Mouse (Mus musculus): ENCODE results near the gene Casc4. TPM values are rescaled to one million over a fixed set of nuclear protein-coding genes. Genes with fewer than 3 reads are reported as not detected.
A peak's percentile ranks its signal among the peaks of the same experiment; 100 is the strongest.

Casc4 gene
- total RNA-seq (2021) = 10 to 100 TPM; 50.6 to 55.6 TPM
- long read RNA-seq, experiment 1, full-length matches to known transcripts = 17 of 25 reads
- long read RNA-seq, experiment 1, partial matches to known transcripts = 5 of 25 reads
- long read RNA-seq, experiment 1, other reads (novel, unspliced or antisense) = 3 of 25 reads
- long read RNA-seq, experiment 2, full-length matches to known transcripts = 20 of 24 reads
- long read RNA-seq, experiment 2, partial matches to known transcripts = 2 of 24 reads
- long read RNA-seq, experiment 2, other reads (novel, unspliced or antisense) = 2 of 24 reads

DNA sequence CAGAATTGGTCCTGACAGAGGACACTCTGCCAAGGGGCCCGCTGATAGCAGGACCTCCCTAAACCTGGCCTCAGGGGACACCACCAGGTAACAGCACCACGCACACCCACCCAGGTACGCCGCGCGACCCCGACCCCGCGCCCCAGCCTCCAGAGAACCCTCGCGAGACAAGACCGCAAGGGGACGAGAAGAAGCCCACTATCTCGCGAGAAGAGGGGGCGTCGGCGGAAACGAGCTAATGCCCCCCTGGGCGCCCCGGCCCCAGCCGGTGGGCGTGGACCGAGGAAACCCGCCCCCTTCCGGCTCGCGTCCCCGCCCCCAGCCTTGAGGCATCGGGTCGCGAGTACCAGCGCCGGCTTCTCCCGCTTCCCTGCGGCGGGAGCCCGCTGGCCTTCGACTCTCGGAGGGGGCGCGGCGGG, at the start of gene Casc4:
TSS of gene Casc4 (plus strand) at position 339 of the 419 bp plus-strand sequence.
- peak; percentile 90 to 96 for DNase-seq (ENCODE audit: low spot score in 2 of 2)

DNA sequence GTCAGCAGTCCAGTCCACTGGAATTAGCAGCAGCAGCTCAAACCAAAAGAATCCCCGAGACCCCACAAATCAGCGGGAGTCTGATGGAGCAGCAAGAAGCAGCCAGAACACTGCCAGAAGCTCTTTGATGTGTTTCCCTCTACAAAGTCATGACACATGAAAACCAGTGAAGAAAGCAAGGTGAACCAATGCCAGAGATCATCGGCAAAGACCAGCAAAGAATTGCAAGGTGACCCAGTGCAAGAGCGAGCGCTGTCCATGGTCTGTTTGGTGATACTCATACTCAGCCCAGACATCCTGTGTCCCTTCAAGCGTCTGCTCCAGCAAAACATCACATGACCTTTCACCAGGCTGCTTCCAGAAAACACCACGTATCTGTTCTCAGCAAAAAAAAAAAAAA, 45.0 kb upstream of the Casc4 start:
- no peak for DNase-seq (ENCODE audit: low spot score in 2 of 2)

DNA sequence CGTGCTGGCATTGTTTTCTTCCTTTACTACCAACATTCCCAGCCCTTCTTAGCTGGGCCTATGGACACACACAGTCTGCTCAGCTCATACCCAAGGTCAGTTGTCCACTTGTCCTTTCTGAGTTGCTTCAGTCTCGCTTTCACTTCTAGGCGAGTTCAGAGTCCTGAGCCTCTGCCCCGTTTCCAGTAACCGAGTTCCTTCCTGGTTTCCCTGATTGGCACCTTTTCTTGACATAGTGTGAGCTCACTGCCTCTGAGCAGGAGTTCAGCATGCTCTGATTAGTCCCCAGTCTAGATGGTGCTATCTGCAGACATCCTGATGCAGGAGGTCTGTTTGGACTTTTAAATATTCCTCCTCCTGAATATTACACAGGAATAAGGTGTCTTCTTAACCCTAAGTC, 42.1 kb upstream of the Casc4 start:
- no peak for DNase-seq (ENCODE audit: low spot score in 2 of 2)

DNA sequence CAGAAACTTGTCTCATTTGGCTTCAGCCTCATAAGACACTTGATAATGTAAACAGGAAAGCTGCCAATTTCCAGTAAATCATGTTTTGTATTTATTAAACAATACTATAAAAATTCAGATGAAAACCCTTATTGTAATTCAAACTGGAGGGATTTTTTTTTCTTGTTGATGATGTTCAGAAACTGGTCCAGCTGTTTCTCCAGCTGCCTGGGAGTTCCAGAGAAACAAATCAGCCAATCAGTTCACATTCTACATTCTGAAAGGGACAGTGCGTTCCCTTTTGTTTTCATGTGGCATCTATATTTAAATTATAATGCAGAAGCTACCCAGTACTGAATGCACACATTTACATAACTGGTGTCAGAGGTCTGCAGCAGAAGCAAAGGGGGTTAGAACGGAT, 40.6 kb upstream of the Casc4 start:
- no peak for DNase-seq (ENCODE audit: low spot score in 2 of 2)

DNA sequence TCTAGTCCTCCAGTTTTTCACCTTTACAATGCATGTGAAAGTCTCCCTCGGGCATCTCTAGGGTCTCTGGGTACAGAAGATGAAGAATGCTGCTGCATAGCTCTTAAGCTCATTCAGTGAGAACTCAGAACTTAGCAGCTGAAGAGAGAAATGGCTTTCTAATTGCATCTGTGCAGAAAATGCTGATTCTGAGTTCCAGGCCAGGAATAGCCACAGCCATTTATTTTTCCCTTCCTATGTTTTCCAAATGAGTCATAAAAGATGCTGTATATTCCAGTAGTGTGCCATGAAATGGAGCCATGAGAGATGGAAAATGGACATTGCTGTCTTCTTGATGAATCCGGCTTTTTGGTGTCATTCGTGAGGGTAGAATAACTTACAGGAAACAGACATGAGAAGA, 38.4 kb upstream of the Casc4 start:
- no peak for DNase-seq (ENCODE audit: low spot score in 2 of 2)

DNA sequence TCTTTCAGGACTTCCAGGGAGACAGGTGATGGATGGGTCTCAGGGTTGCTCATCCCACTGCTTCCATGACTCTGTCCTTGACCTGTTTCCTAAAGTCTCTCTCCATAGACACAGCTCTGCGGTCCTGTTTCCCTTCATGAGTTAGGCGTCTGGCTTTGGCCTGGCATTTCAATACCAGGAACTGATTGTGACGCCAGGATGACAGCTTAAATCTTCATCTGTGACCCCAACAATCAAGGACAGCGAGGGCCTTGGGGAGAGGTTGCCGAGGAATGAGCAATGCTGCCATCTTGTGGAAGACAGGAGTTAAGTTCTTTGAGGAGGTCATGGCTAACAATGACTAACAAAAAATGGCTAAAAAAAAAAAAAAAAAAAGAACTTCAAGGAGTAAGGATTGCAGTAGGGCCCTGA, 34.3 kb upstream of the Casc4 start:
- peak; percentile 20 to 24 for DNase-seq (ENCODE audit: low spot score in 2 of 2)

DNA sequence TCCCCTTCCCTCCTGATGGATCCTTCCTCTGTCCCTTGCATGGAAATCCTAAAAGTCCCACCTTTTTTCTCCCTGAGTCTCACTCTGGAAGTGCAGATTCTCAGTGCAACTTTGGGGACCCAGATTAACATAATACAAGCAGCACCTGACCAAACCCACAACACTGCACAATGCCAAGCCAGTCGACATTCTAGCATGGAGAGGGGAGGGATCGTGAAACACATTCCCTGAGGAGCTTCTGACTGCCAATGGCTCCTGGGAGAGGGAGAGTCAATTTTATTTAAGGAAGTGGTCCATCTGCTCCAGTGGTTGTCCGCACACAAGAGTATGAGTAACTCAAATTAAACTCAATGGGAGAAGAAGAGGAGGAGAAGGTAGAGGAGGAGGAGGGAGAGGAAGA, 31.8 kb upstream of the Casc4 start:
- no peak for DNase-seq (ENCODE audit: low spot score in 2 of 2)

DNA sequence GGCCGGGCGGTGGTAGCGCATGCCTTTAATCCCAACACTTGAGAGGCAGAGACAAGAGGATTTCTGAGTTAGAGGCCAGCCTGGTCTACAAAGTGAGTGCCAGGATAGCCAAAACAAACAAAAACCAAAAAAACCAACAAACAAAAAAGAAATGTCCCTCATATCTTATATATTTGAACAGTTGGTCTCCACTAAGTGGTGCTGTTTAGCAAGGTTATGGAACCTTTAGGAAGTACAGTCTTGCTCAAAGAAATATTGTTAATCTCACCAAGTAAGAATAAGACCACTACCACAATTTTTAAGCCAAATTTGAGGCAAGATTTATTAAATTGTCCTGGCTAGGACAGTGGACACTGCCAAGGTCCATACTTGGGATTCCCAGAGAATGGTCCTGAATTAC, 25.3 kb upstream of the Casc4 start:
- no peak for DNase-seq (ENCODE audit: low spot score in 2 of 2)

DNA sequence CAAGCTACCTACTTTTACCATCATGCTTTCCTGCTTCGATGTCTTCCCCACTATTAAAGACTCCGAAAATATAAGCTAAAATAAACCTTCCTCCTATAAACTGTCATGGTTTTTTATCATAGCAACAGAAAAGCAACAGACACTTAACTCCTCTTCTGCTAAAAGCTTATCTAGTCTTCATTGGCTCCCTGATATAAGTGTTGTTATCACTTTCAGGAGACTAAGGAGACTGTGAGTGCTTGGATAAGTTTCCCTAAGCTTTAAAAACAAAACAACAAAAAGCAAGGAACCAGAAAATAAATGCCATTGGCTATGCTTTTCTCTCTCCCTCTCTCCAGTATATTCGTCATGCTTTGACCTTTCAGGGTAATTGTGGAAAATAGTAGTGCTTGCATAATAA, 24.5 kb upstream of the Casc4 start:
- no peak for DNase-seq (ENCODE audit: low spot score in 2 of 2)

DNA sequence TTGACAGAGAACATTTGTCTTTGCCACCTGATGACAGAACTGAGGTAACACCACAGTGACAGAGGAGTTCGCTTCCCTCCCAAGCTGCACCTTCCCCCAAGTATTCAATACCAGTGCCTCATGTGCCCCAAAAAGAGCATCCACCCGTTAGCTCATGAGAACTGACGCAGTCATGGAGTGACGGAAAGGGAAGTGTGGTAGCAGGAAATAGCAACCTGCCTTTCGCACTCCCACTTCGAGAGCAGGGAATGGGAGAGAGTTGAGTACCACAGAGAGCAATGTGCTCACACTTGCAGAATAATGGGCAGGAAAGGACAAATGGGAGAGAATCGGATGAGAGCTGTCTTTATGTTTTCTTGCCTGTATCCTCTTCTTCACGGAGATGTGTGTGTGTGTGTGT, 20.7 kb upstream of the Casc4 start:
- no peak for DNase-seq (ENCODE audit: low spot score in 2 of 2)

DNA sequence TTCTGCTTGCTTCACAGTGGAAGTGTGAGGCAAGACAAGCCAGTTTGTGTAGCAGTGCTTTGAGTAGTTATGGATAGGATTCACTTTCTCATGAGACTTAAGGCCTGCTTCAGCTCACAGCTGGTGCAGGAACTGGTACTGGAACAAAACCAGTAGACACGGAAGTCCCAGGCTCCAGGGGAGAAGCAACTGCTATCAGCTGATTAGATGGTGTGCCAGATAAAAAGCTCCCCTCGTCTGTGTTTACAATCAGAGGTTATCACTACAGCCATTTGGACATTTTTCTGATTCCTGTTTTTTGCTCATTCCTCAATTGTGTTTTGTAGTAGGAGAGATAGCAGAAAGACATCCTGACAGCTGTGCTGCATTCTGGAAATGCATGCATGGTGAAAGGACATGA, 14.7 kb upstream of the Casc4 start:
- no peak for DNase-seq (ENCODE audit: low spot score in 2 of 2)

DNA sequence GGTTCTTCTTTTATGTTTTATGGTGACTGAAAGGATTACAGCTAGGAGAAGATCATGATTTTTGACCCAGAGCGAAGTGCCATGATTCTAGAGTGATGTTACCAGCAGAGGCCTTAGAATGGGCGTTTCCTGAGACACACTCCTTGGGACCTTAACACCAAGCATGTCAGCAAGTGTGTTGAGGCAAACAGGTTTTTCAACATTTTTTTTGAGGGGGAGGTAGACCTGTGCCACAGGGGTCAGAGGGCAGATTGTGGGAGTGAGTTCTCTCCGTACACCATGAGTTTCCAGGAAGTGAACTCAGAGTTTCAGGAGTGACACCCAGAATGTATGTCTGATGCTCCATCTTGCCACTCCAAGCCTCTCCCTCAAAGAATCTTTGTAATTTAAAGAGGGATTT, 12.8 kb upstream of the Casc4 start:
- no peak for DNase-seq (ENCODE audit: low spot score in 2 of 2)

DNA sequence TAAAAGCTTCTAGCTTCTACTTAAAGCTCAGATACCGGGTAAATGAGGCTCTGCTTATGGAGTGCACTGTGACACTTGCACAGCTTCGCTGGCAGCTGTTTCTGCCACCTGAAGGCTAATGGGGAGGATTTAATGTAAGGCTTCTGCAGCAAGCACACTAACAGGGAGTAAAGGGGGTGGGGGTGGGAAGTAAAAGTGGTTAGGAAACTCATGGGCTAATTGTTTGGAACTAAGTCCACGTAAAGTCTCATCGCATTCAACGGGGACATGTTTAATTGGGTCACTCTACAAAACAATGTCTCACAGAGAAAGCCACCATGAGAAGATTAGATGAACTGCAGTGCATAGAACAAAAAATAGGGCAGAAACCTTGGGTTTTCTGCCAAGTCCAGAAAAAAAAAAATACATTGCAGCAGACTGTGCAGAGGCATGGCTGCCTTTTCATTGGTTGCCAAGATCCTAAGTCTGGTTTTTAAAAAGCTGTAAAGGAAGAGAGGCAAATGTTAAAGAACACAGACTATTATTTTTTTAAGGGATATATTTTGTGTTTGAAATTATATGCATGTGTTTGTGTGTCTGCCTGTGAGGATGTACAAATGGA, 7.3 kb upstream of the Casc4 start:
- DNase-seq (ENCODE audit: low spot score in 2 of 2) = no peak

DNA sequence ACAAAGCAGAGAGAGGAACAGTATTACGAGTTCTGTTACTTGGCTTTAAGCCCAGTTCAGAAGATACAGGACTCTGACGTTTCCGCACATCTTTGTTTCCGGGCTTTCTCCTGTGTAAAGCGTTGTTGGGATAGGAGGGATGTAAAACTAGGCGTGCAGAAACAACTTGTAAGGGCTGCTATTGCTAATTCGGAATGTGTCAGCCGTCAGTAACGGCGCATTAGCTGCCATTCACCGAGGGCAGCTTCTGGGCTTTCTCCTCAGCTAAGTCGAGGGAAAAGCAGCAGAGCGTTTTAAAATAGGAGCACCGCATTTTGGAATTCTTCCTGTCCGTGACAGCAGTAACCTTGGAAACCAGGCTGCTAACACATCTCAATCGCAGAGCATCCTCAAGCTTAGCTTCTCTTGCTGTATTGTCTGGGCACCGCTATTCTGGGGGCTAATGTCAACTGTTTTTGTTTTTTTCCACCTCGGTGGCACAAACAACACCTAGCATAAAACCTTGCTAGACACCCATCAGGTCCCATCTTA, 634 bp upstream of the Casc4 start:
- DNase-seq (ENCODE audit: low spot score in 2 of 2) = peak in 1 of 2 experiments; percentile 15

DNA sequence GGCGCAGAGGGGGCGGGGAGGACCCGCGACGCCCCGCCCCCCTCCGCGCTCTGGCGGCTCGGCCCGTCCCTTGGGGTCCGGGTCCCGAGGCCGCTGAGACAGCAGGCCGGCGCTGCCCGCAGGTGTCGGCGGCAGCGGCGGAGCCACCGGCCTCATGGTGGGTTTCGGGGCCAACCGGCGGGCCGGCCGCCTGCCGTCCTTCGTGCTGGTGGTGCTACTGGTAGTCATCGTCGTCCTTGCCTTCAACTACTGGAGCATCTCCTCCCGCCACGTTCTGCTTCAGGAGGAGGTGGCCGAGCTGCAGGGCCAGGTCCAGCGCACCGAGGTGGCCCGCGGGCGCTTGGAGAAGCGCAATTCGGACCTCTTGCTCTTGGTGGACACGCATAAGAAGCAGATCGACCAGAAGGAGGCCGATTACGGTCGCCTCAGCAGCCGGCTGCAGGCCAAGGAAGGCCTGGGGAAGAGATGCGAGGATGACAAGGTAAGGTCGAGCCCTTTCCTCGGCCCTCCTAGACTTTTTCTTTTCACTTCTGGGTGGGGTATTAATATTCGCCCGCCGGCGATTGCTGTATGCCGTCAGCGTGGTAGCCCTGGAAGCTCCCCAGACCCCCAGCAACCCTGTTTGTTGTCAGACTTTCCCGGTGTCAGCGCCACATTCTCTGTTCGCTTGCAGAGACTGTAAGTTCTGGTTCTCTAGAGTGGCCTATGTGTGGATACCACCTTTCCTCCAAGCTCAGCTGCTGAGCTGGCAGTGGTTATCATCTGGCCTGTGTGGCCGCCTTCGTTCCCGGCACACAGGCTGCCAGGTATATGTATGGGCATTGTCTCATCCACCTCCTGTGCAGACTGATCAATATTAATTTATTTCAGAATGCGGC, 520 bp downstream of the Casc4 start:
- DNase-seq (ENCODE audit: low spot score in 2 of 2) = peak in 1 of 2 experiments; percentile 15

DNA sequence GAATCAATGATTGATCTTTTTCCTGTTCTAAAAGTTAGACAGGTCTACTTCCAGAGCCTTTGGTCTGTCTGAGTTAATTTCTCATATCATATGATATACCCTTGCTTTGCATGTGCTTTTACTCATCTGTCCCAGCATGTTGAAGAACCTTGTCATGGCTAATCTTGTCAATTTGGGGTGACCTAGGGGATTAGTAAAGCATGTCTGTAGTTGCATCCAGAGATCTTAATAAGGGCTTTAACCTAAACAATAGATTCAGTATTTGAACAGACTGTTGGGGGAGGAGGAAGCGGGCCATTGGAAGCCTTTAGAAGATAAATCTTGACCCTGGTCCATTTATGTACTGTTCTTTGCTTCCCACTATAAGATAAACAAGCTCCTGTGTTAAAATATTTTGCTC, 12.7 kb downstream of the Casc4 start:
- no peak for DNase-seq (ENCODE audit: low spot score in 2 of 2)

DNA sequence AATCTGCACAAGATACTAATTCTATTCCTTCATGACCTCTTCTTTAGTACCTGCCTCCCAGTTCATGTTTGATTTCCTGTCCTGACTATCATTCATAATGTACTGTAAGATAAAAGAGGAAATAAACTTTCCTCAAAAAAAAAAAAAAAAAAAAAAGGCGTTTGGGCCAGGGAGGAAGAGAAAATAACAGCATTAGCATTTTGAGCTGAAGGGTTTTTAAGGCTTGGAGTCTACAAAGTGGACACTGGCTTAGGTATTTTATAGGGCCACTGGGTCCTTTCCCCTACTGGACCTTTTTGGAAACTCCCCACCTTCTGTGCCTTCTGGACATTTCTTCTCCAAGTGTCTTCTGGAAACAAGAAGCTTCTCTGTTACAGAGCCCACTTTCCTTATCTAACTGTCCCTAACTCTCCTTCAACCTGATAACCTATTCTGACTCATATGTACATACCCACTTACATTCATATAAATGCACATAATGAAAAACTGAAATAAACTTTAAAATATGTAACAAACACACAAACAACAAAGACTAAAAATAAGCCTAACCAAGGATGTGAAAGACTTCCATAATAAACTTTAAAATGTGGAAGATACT, 18.8 kb downstream of the Casc4 start:
- no peak for DNase-seq (ENCODE audit: low spot score in 2 of 2)

DNA sequence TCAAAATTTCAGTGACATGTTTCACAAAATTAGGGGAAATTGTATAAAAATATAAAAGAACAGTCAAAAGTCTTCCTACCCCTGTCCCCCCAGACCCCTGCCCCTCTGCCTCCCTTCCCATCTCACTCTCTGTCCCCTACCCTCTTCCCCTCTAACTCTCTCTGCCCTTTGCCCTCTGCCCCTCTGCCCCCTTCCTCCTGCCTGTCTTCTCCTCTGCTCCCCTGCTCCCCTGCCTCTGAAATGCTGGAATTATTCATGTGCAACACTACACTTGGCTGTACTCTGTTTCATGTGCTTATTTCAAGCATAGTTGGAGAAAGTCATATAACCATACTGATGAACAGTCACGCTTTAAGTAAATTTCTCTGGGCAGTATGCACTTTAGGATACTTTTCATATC, 19.6 kb downstream of the Casc4 start:
- DNase-seq (ENCODE audit: low spot score in 2 of 2) = no peak

DNA sequence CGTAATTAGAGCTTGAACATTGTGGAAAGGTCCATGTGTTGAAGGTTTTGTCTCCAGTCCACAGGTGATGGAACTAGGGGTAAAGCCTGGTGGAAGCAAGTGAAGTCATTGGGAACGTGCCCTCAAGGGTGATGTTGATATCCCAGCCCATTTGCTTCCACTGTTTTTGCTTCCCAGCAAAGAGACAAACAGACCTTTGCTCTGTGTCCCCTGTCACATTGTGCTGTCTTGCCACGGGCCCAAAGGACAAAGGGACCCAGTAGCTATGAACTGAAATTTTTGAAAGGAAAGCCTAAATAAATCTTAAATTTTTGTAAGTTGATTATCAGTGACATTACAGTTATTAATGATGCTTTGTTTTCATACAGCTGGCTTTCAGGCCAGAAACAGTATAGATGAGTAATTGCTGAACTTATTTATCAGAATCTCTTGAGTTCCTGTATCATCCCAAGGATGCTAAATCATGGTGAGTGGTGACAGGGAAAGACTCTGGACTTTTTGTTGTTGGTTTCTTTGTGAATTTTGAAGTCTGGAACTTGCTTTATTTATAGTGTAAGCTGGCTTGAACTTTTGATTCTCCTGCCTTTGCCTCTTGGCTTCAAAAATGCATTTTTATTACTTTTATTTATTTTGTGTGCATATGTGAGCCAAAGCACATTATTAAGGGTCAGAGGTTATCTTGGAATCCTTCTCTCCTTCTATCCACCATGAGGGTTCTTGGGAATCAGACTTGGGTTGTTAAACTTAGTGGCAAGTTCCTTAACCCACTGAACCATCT, 22.1 kb downstream of the Casc4 start:
- no peak for DNase-seq (ENCODE audit: low spot score in 2 of 2)

DNA sequence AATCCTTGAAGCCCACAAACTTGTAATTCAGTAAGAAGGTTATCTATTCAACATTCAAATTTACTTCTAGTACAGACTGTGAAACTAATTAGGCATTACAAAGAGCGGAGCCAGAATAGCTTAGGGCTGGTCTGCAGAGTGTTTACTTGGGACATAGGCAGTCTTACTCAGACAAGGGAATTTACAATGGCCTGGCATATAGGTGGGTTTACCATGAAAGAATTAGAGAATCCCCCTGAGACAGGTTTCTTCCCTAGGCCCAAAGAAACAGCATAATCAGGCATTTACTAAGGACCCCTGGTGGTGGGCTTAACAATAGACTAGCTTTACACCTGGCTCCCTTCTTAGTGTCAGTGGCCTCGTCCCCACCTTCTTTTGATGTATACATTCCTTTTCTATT, 28.5 kb downstream of the Casc4 start:
- DNase-seq (ENCODE audit: low spot score in 2 of 2) = no peak

DNA sequence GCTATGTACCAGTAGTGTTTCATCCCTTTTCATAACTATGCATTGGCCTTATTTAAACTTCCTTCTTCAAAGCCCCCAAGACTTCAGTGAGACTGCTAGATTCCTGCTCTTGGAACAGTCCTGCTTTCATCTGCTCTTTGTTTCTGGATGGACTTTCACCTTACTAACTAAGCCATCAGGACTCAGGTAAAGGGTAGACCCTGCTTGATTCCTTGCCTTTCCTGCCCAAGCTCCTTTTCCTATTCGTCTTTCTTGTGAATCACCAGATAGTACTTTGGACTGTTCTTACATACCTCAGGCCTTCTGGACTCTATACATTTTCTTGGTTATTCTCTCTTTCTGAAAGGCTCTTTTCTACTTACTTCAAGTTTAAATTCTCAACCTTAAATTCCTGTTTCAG, 30.1 kb downstream of the Casc4 start:
- no peak for DNase-seq (ENCODE audit: low spot score in 2 of 2)

Data from gastrocnemius, postnatal 4 days (tissue).